Mouse (Mus musculus) duodenum, adult 2 months (tissue): ENCODE data around the gene Cmpk1. TPM values are rescaled to one million over a fixed set of nuclear protein-coding genes. Genes with fewer than 3 reads are reported as not detected.

ENCODE experiments used
- polyA plus RNA-seq: library from polyadenylated mRNA; depleted of rRNA; stranded (reverse); fragments of >200 nt; gene quantifications from 2 replicates; pipeline ENCODE4 v1.2.3, GENCODE M21; 2012; ENCODE audit warnings: low replicate concordance; rRNA removed

The Cmpk1 gene
- 33.3 and 38.6 TPM in 2 replicates for polyA plus RNA-seq

DNA sequence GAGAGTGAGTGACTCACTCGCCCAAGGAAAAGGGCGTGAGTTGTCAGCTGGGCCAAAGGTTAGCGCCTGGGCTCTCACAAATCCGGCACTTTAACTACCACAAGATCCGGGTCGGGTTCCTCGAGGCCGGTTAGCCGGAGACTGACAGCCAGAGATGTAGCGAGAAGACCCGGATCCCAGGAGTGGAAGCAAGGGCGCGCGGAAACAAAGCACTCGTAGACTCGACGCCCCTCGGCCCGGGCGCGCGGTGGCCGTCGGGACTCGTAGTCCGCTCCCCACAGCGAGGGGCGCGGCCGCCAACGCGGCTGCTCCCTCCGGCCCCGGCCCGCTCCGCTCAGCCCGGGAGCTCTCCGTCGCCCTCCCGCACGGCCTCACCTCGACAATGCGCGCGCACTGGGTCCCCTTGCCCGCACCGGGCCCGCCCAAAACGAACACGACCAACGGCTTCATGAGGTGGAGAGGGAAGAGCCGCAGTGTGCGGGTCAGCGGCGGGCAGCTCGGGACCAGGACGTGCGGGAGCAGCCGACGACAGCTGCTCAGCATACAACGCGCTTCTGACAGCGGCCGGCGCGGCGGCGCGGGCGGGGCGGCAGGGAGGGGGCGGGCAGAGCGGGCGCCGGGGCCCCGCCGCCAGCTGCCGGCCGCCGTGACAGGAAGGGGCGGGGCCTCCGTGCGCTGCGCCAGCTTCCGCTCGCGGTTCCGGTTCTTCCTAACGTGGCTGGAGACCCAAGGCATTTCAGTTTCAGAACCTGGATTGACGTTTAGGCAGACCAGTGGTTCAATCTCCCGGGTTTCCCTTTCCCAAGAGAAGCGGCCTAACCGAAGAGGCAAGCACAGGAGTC, at the start of gene Cmpk1:
Gene Cmpk1, minus strand, starts transcription at position 651 of the 842 bp plus-strand sequence.

GRCm38 (mm10) chr4:114999773-115000428, 12.9 kb upstream of the Cmpk1 start, which contains the start of gene Stil:
TSS of gene Stil (plus strand) at chr4:115000159.

DNA sequence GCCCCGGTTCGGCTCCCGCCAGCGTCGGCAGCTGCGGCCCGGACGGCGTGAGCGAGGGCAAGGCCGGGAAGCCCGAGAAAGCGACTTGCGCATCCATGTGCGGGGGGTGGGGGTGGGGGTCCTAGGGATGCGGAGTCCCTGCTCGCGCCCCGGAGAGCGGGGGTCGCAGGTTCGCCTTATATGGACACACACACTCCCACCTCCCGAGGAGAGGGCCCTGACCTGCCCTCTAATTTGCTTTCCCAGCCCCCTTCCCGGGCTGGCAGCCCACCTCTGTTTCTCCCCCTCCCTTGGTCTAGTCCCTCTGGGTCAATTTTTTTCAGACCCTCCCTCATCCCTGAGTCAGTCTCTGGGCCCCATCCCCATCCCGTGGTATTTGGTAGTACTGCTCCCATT, 61.1 kb downstream of the Cmpk1 start, which contains the start of gene Foxe3:
Gene Foxe3, minus strand, starts transcription at position 97 of the 396 bp plus-strand sequence.

Other genes starting within 250 kb of the Cmpk1 start
- gene Gm12830, start 165.5 kb downstream of the Cmpk1 start, polyA plus RNA-seq, result not detected in 2 replicates
- gene Foxd2, start 78.4 kb downstream of the Cmpk1 start, polyA plus RNA-seq, result 0.06 and 0.20 TPM in 2 replicates
- gene Foxe3, start 61.2 kb downstream of the Cmpk1 start, polyA plus RNA-seq, result not detected in 2 replicates
- gene Stil, start 12.9 kb upstream of the Cmpk1 start, polyA plus RNA-seq, result 0.30 and 0.90 TPM in 2 replicates
- 0.75 and 2.9 TPM in 2 replicates for gene Tal1, start 69.2 kb upstream of the Cmpk1 start, polyA plus RNA-seq
- 5.9 and 28.8 TPM in 2 replicates for gene Pdzk1ip1, start 101.5 kb upstream of the Cmpk1 start, polyA plus RNA-seq
- 0.02 and 0.04 TPM in 2 replicates for gene Cyp4x1, start 147.0 kb upstream of the Cmpk1 start, polyA plus RNA-seq